Mouse (Mus musculus): ENCODE data around the gene Arpc3.
"Not testable (repeated sequence)": the region's sequence is repeated elsewhere in the genome, so short reads cannot be mapped to it uniquely, and the experiment has no call there.

The Arpc3 gene

DNA sequence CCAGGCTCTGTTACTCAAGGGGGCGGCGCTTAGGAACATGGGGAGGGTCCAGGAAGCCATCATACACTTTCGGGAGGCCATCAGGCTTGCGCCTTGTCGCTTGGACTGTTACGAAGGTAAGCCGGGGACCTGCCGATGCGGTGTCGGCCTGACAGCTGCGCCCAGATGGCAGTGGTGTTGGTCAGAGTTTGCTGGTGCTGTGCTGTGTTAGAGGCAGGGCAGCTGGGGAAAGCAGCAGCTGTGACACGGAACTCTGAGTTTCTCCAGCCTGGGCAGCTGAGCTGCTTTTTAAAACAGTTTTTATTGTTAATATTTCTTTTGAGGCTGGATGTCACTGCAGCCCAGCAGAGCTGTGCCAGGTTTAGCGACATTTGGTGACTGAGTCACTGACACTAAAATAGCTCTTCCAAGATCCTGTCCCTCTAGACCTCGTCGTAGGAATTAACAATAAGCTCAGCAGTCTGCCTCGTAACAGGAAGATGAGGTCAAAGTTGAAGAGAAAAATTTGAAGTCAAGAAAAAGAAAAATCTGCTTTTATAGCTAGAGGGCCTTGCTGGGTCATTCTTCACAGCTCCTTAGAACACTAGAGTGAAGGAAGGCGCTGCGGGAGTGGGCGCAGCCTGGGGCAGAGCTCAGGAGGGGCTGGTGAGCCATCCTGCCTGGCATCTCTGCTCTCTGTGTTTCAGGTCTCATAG lies 47.9 kb downstream of the Arpc3 start:
- no peak for DNase-seq (ENCODE audit: low spot score in 2 of 2)

DNA sequence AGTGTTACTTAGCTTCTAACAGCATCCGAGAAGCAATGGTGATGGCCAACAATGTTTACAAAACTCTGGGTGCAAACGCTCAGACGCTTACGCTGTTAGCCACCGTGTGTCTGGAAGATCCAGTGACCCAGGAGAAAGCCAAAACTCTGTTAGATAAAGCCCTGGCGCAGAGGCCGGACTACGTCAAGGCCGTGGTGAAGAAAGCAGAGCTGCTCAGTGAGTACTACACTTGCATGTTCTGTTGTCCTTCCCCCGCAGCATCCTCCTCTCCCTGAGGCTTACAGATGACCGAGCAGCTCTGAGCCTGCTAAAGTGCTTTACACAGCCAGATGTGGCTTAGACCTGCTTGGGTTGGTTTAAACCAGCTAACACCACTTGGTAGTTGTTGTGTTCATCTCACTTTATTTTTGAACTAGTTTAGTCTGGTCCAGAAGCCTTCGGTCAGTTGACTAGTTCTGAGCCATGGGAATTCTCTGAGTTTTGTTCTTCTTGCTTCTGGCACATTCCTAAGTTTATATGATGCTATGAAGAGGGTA lies 48.5 kb downstream of the Arpc3 start:
- no peak for DNase-seq (ENCODE audit: low spot score in 2 of 2)

DNA sequence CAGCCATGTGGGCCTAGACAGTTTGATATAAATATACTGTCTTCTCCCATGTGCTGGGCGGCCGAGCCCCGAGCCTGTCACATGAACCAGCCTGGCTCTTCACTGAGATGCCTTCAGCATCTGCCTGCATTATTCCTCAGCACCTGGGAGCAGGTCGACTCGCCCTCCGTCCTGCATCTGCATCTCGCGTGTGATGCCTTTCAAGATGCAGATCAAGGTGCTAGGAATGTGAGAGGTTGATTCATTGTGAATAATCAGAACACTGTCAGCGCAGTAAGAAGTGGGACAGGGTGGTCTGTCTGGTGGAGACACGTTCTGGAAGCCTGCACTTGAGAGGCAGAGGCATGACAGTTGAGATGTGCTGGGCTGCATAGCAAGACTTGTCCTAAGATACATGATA lies 52.8 kb downstream of the Arpc3 start:
- DNase-seq (ENCODE audit: low spot score in 2 of 2), result no peak

- no peak for DNase-seq (ENCODE audit: low spot score in 2 of 2)
Measured at GRCm38 (mm10) chr5:122445051-122445610, 53.5 kb downstream of the Arpc3 start.

GRCm38 (mm10) chr5:122447857-122448256 lies 56.2 kb downstream of the Arpc3 start:
- DNase-seq (ENCODE audit: low spot score in 2 of 2), result no peak

GRCm38 (mm10) chr5:122448869-122449268 lies 57.2 kb downstream of the Arpc3 start:
- no peak for DNase-seq (ENCODE audit: low spot score in 2 of 2)

DNA sequence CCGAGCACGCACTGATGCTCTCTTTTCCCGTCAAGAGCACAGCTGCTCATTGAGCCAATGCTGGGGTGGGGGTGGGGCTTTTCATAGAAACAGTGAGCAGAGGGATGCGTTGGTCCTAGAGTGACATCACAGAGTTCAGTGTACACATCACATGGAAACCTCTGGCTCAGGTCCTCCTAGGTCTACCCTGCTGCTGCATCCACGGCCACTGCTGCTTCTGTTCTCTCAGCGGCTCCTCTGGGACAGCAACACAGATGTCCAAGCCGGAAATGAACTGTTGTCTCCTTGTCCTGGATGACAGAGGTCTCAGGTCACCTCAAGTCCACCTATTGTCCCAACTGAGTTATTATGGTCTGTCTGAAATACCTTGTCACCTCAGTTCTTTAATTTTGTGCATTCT lies 58.3 kb downstream of the Arpc3 start:
- no peak for DNase-seq (ENCODE audit: low spot score in 2 of 2)

GRCm38 (mm10) chr5:122450913-122451317 lies 59.2 kb downstream of the Arpc3 start:
- no peak for DNase-seq (ENCODE audit: low spot score in 2 of 2)

GRCm38 (mm10) chr5:122451324-122451723 lies 59.6 kb downstream of the Arpc3 start:
- DNase-seq (ENCODE audit: low spot score in 2 of 2), result no peak

DNA sequence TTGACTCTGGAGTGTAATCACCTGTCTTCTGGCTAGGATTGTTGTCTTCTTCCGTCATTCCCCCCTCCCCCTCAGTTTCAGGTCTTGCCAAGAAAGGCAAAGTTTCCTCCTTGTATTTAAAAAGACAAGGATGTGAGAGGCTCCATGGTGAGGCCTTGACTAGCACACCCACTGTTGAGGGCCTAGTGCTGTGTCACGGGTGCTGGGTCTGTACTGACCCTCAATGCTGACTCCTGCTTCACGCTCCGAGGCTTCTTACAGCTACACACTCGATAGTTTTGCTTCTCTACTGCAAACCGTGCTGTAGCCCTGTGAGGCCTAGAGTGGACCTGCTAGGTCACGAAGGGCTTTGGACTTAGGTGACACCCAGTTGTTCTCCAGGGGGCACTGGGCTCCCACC lies 60.5 kb downstream of the Arpc3 start:
- DNase-seq (ENCODE audit: low spot score in 2 of 2), result no peak

DNA sequence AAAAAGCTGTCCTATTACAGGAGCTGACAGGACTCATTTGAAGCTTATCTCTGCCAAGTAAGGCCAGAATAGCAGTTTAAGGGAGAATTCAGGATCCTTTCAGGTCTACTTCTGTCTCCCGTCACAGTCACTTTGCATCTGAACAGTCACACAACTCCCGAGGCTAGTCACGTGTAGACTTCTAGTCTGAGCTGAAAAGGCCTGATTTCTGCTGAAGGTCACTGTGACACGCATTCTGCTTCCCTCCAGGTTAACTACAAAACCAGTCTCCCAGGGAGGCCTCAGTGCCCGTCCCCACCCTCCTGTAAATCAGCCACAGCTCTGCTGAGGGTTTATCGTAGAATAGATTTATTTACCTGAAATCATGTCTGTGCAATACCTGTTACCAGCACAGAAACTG lies 61.5 kb downstream of the Arpc3 start:
- no peak for DNase-seq (ENCODE audit: low spot score in 2 of 2)

DNA sequence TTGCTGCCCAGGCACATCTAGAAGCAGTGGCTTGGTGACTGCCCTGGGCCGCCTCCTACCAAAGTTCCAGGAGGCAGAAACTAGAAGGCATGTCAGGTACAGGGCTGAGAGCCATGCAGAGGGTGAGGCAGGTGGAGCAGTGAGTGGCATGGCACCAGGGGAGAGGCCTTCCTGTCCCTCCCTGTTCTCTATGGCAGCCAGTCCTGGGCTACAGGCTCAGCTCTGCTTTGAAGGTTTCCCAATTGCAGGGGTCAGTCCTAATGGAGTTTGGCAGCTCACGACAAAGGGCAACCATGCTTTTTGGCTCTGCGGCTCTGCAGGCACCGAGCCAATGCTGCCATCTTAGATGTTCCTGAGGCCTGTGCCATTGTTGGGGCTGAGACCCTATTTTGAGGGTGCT lies 62.8 kb downstream of the Arpc3 start:
- no peak for DNase-seq (ENCODE audit: low spot score in 2 of 2)

DNA sequence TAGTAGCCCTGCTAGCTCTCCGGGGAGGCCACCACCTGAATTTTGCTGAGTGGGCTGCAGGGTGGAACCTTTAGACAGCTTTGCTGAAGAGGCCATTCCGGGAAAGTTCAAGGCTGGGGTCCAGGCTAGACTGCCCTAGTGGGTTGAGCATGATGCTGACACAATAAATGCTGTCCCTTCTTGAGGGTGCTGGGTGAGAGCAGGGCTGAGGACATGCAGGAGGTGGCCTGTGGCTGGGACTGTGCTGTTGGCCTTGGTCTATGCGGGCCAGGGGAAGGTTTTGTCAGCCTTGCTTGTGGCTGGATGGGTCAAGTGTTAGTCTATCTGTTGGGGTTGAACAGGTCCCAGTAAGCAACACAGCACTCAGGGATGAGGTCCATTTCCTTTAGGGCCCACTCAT lies 63.2 kb downstream of the Arpc3 start:
- DNase-seq (ENCODE audit: low spot score in 2 of 2), result no peak

DNA sequence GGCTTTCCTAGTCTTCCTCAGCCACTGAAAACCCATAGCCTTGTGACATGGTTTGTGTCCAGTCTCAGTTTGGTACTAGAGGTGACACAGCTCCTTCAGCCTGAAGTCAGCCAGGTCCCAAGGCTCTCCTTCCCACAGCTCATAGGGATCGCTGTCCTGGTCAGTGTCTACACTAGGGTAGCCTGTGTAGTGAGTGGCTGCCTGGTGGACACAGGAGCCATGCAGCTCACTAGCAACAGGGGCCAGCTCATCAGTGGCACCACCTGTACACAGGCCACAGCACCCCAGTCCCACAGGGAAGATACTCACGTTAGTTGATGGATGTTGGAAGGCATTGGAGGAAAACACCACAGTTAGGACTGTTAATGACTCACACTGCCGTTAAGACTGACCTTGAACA lies 63.9 kb downstream of the Arpc3 start:
- no peak for DNase-seq (ENCODE audit: low spot score in 2 of 2)

DNA sequence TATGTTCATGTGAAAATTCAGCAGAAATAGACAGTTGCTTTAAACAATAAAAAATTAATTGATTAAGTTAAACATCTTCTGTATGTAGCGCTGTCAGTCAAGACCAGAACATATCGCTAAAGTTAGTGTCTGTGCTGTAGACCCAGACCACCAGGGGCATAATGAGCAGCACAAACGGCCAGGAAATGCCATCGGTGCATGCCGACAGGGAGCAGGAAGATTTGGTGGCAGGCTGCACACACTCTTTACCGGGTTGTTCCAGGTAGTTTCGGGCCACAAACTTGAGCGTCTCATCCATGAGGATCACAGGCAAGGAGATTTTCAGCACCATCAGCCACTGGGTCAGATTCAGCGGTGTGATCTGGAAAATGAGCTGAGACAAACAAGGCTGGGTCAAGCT lies 65.4 kb downstream of the Arpc3 start:
- DNase-seq (ENCODE audit: low spot score in 2 of 2), result not testable (repeated sequence)

- DNase-seq (ENCODE audit: low spot score in 2 of 2), result no peak
Measured at GRCm38 (mm10) chr5:122458066-122458465, 66.4 kb downstream of the Arpc3 start.

- DNase-seq (ENCODE audit: low spot score in 2 of 2), result no peak
Measured at GRCm38 (mm10) chr5:122459335-122459734, 67.7 kb downstream of the Arpc3 start.

DNA sequence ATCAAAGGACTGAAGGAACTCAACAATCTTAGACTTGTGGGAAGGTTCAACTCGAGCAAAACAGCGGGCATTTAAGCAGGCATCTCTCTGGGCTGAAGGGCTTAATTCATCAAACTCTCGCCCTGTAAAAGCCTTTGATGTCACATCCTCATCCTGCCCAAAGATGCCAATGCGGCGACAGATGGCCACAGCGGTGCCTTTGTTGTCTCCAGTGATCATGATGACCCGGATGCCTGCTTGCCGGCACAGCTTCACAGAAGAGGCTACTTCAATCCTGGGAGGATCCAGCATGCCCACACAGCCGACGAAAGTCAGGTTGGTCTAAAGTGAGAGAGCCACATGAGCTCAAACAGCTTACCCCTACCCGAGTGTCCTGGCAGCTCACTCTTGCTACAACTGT lies 69.0 kb downstream of the Arpc3 start:
- no peak for DNase-seq (ENCODE audit: low spot score in 2 of 2)

GRCm38 (mm10) chr5:122461431-122461830 lies 69.8 kb downstream of the Arpc3 start:
- no peak for DNase-seq (ENCODE audit: low spot score in 2 of 2)

Data from frontal cortex, postnatal 10 days (tissue).